ENCODE assay signal across 10 mouse cellular contexts in genomic region chr4:155279054-155279453, GRCm38 (mm10). TPM values are rescaled to one million over a fixed set of nuclear protein-coding genes. Genes with fewer than 3 reads are reported as not detected.
DNase-seq lines count a peak whose midpoint lies in the region; ATAC-seq and TF ChIP-seq lines count a peak whose summit lies in the region.
"Had no signal": no experiment of that assay in that cellular context is flagged by ENCODE, and none has a peak within 500 bp of the region (broad histone marks: within the 10 kb centered on the region; RNA-seq: fewer than 3 reads in every experiment).

No protein-coding gene starts in this region.

- no peak overlapping the region for H3K9ac ChIP-seq in forebrain, postnatal 0 days
- no peak overlapping the region for H3K9ac ChIP-seq in forebrain, embryonic 14.5 days (ENCODE audit: low read length)
- no peak overlapping the region for H3K9ac ChIP-seq in liver, postnatal 0 days (replicated peaks)
- no peak overlapping the region for H3K9ac ChIP-seq in liver, embryonic 12.5 days
- no peak overlapping the region for H3K9ac ChIP-seq in limb, embryonic 13.5 days
- H3K9ac ChIP-seq: hindbrain, embryonic 12.5 days had no signal

- no peaks in the 10 kb centered on the region for H3K9me3 ChIP-seq in forebrain, postnatal 0 days (ENCODE audit: low read length)
- no peaks in the 10 kb centered on the region for H3K9me3 ChIP-seq in forebrain, embryonic 14.5 days (replicated peaks; ENCODE audit: control insufficient read depth, low read length)
- no peaks in the 10 kb centered on the region for H3K9me3 ChIP-seq in liver, postnatal 0 days (ENCODE audit: low read length)
- H3K9me3 ChIP-seq in liver, embryonic 12.5 days (replicated peaks): no peaks in the 10 kb centered on the region
- no peaks in the 10 kb centered on the region for H3K9me3 ChIP-seq in limb, embryonic 13.5 days
- H3K9me3 ChIP-seq: hindbrain, embryonic 12.5 days had no signal

- H3K4me2 ChIP-seq in forebrain, postnatal 0 days (ENCODE audit: low read depth): no peak overlapping the region
- no peak overlapping the region for H3K4me2 ChIP-seq in forebrain, embryonic 14.5 days (ENCODE audit: low read length)
- no peak overlapping the region for H3K4me2 ChIP-seq in liver, postnatal 0 days (ENCODE audit: low read depth, low read length)
- H3K4me2 ChIP-seq in liver, embryonic 12.5 days: no peak overlapping the region
- H3K4me2 ChIP-seq in limb, embryonic 13.5 days (replicated peaks): no peak overlapping the region
- H3K4me2 ChIP-seq: hindbrain, embryonic 12.5 days had no signal

- TF ChIP-seq EP300 in liver, postnatal 0 days (IDR thresholded peaks at IDR 0.05; ENCODE audit: low read depth): no peak

- DNase-seq in forebrain, postnatal 0 days: no peak
- no peak for DNase-seq in forebrain, embryonic 14.5 days (ENCODE audit: low spot score)
- no peak for DNase-seq in liver, postnatal 0 days
- no peak for DNase-seq in left cerebral cortex, adult 9 months (ENCODE audit: low spot score in 2 of 2)
- no peak for DNase-seq in adrenal gland, adult 2 months
- DNase-seq: thymus, postnatal 14 days had no signal

- 0 out of 2 replicates have a peak, but pooled peaks cover 3% of the 10 kb centered on the region for H3K36me3 ChIP-seq in forebrain, postnatal 0 days (ENCODE audit: insufficient read depth)
- H3K36me3 ChIP-seq in forebrain, embryonic 14.5 days (ENCODE audit: control insufficient read depth, insufficient read depth, low read length): no peaks in the 10 kb centered on the region
- no peaks in the 10 kb centered on the region for H3K36me3 ChIP-seq in liver, postnatal 0 days (replicated peaks; ENCODE audit: insufficient read depth, low read length)
- H3K36me3 ChIP-seq in liver, embryonic 12.5 days: no peaks in the 10 kb centered on the region
- no peaks in the 10 kb centered on the region for H3K36me3 ChIP-seq in limb, embryonic 13.5 days

- WGBS in forebrain, postnatal 0 days: 81% methylated on average over 8 of the region's 8 CpGs
- WGBS in forebrain, embryonic 14.5 days: 85% methylated on average over 8 of the region's 8 CpGs
- 68% methylated on average over 8 of the region's 8 CpGs for WGBS in liver, postnatal 0 days (ENCODE audit: insufficient replicate concordance)
- WGBS in liver, embryonic 12.5 days (ENCODE audit: insufficient replicate concordance): 60% methylated on average over 8 of the region's 8 CpGs
- WGBS in limb, embryonic 13.5 days: 84% methylated on average over 8 of the region's 8 CpGs

- no peak for TF ChIP-seq POLR2A in bone marrow macrophage, adult 2 months (IDR thresholded peaks at IDR 0.05; ENCODE audit: borderline replicate concordance, low read depth, low read length)

- H3K4me1 ChIP-seq in forebrain, postnatal 0 days (ENCODE audit: insufficient read depth): peaks cover 8% of the 10 kb centered on the region
- H3K4me1 ChIP-seq in forebrain, embryonic 14.5 days (ENCODE audit: control insufficient read depth, insufficient read depth, low read length): peaks cover 12% of the 10 kb centered on the region; the same call in 1 of the 2 replicates
- H3K4me1 ChIP-seq in liver, postnatal 0 days (ENCODE audit: insufficient read depth): peaks cover 7% of the 10 kb centered on the region; the same call in 1 of the 2 replicates
- H3K4me1 ChIP-seq in liver, embryonic 12.5 days: no peaks in the 10 kb centered on the region
- H3K4me1 ChIP-seq in bone marrow macrophage, adult 2 months (ENCODE audit: control insufficient read depth, insufficient read depth, low read length): peaks cover 20% of the 10 kb centered on the region
- H3K4me1 ChIP-seq in limb, embryonic 13.5 days: peaks cover 81% of the 10 kb centered on the region

- H3K27ac ChIP-seq in forebrain, postnatal 0 days (ENCODE audit: low read depth, low read length): no peak overlapping the region
- no peak overlapping the region for H3K27ac ChIP-seq in forebrain, embryonic 14.5 days (ENCODE audit: low read depth, low read length)
- no peak overlapping the region for H3K27ac ChIP-seq in liver, postnatal 0 days (ENCODE audit: low read depth)
- H3K27ac ChIP-seq in liver, embryonic 12.5 days: no peak overlapping the region
- no peak overlapping the region for H3K27ac ChIP-seq in bone marrow macrophage, adult 2 months (ENCODE audit: insufficient read depth, low read depth, low read length)
- peak overlapping the region; percentile 76; the same call in 1 of the 2 replicates for H3K27ac ChIP-seq in limb, embryonic 13.5 days

- peak; percentile 49 for TF ChIP-seq CTCF in forebrain, postnatal 0 days (IDR thresholded peaks at IDR 0.05; ENCODE audit: low read depth)
- TF ChIP-seq CTCF in liver, postnatal 0 days (IDR thresholded peaks at IDR 0.05; ENCODE audit: low read depth): 0 out of 2 replicates have a peak, but pooled peaks have one; percentile 34
- 0 out of 2 replicates have a peak, but pooled peaks have one; percentile 13 for TF ChIP-seq CTCF in bone marrow macrophage, adult 2 months (IDR thresholded peaks at IDR 0.05; ENCODE audit: low read depth, low read length)

- no peak overlapping the region for H3K4me3 ChIP-seq in forebrain, postnatal 0 days (ENCODE audit: low read depth, low read length)
- H3K4me3 ChIP-seq in forebrain, embryonic 14.5 days (ENCODE audit: low read depth, low read length): no peak overlapping the region
- H3K4me3 ChIP-seq in liver, postnatal 0 days (ENCODE audit: low read depth, low read length): no peak overlapping the region
- H3K4me3 ChIP-seq in liver, embryonic 12.5 days: no peak overlapping the region
- H3K4me3 ChIP-seq in bone marrow macrophage, adult 2 months (ENCODE audit: insufficient read depth, low read length): no peak overlapping the region
- H3K4me3 ChIP-seq in limb, embryonic 13.5 days: no peak overlapping the region
- H3K4me3 ChIP-seq: hindbrain, embryonic 12.5 days had no signal

- no peak for ATAC-seq in forebrain, postnatal 0 days
- ATAC-seq in forebrain, embryonic 14.5 days: no peak
- ATAC-seq in liver, postnatal 0 days: no peak
- no peak for ATAC-seq in liver, embryonic 12.5 days
- ATAC-seq in limb, embryonic 13.5 days (ENCODE audit: low FRiP score, low read depth): no peak

- no peaks in the 10 kb centered on the region for H3K27me3 ChIP-seq in forebrain, postnatal 0 days (ENCODE audit: insufficient read depth, low read length)
- H3K27me3 ChIP-seq in forebrain, embryonic 14.5 days (replicated peaks; ENCODE audit: control insufficient read depth, insufficient read depth, low read length): no peaks in the 10 kb centered on the region
- H3K27me3 ChIP-seq in liver, postnatal 0 days (ENCODE audit: insufficient read depth, low read length): no peaks in the 10 kb centered on the region
- H3K27me3 ChIP-seq in liver, embryonic 12.5 days (replicated peaks): peaks cover 6% of the 10 kb centered on the region; the same call in 1 of the 2 replicates
- no peaks in the 10 kb centered on the region for H3K27me3 ChIP-seq in limb, embryonic 13.5 days
- H3K27me3 ChIP-seq: hindbrain, embryonic 12.5 days had no signal

RNA-seq across cellular contexts. Expression of gene Faap20, which starts 29.5 kb away (rescaled TPM):
- 48.7 and 51.8 TPM in 2 replicates for total RNA-seq in forebrain, postnatal 0 days (2014; rRNA removed)
- polyA plus RNA-seq in forebrain, postnatal 0 days (2015; fragmentation: Nextera tagmentation; extraction: Ambion mirVana): 59.9 and 60.7 TPM in 2 replicates
- polyA plus RNA-seq in forebrain, embryonic 14.5 days (2014; fragmentation: Nextera tagmentation; extraction: Ambion mirVana): 81.2 and 87.4 TPM in 2 replicates
- 23.1 and 24.7 TPM in 2 replicates for polyA plus RNA-seq in liver, postnatal 0 days (2015; fragmentation: Nextera tagmentation; extraction: Ambion mirVana)
- 25.8 and 31.2 TPM in 2 replicates for polyA plus RNA-seq in liver, embryonic 12.5 days (2016; fragmentation: Nextera tagmentation; extraction: Ambion mirVana)
- polyA plus RNA-seq in bone marrow macrophage, adult 2 months (2012; ENCODE audit: insufficient read depth, insufficient read length, missing spikeins): 27.9 and 28.1 TPM in 2 replicates
- 92.1 and 97.8 TPM in 2 replicates for polyA plus RNA-seq in limb, embryonic 13.5 days (2015; fragmentation: Nextera tagmentation; extraction: Ambion mirVana)
- 10 to 100 TPM; 40.3 to 57.3 TPM for total RNA-seq in adrenal gland, adult 2 months (2021)
- polyA plus RNA-seq in adrenal gland, adult 2 months (2012; rRNA removed): 106 and 127 TPM in 2 replicates

RNA-seq across cellular contexts. Expression of gene Ski, which starts 56.7 kb away (rescaled TPM):
- 66.9 and 68.7 TPM in 2 replicates for total RNA-seq in forebrain, postnatal 0 days (2014; rRNA removed)
- polyA plus RNA-seq in forebrain, postnatal 0 days (2015; fragmentation: Nextera tagmentation; extraction: Ambion mirVana): 11.7 and 12.2 TPM in 2 replicates
- polyA plus RNA-seq in forebrain, embryonic 14.5 days (2014; fragmentation: Nextera tagmentation; extraction: Ambion mirVana): 16.2 and 17.1 TPM in 2 replicates
- polyA plus RNA-seq in liver, postnatal 0 days (2015; fragmentation: Nextera tagmentation; extraction: Ambion mirVana): 3.5 and 3.7 TPM in 2 replicates
- polyA plus RNA-seq in liver, embryonic 12.5 days (2016; fragmentation: Nextera tagmentation; extraction: Ambion mirVana): 3.5 and 3.8 TPM in 2 replicates
- 61.1 and 63.9 TPM in 2 replicates for polyA plus RNA-seq in bone marrow macrophage, adult 2 months (2012; ENCODE audit: insufficient read depth, insufficient read length, missing spikeins)
- 24.4 and 24.8 TPM in 2 replicates for polyA plus RNA-seq in limb, embryonic 13.5 days (2015; fragmentation: Nextera tagmentation; extraction: Ambion mirVana)
- total RNA-seq in adrenal gland, adult 2 months (2021): 10 to 100 TPM; 59.7 to 63.8 TPM
- 83.1 and 103 TPM in 2 replicates for polyA plus RNA-seq in adrenal gland, adult 2 months (2012; rRNA removed)
